Mouse (Mus musculus) ES-E14 (cell line): Measurements from ENCODE around the gene Prss33.

Experiments used
- MAFK ChIP-seq: IDR thresholded peaks from 2 replicates; pipeline ENCODE4 v1.6.1; 2014; ENCODE audit warnings: mild to moderate bottlenecking, low read depth, low read length, inconsistent platforms; ENCODE audit not compliant: insufficient read depth
- ZNF384 ChIP-seq: IDR thresholded peaks from 2 replicates; pipeline ENCODE4 v1.6.1; 2012; ENCODE audit warnings: low read depth, low read length, inconsistent platforms

- TF ChIP-seq ZNF384 (peak; percentile 97), MAFK (0 out of 2 replicates have a peak, but pooled peaks have one; percentile 49)
Observed at GRCm38 (mm10) chr17:23802746-23803365, 33.0 kb downstream of the Prss33 start.
